Mouse (Mus musculus): Measurements from ENCODE around the gene Zcchc18.

GRCm38 (mm10) chrX:136992978-136993547 is at the start of gene Zcchc18:
- TF ChIP-seq NANOG (IDR thresholded peaks at IDR 0.05; ENCODE audit: borderline replicate concordance, low read length) = no peak
- TF ChIP-seq CTCF (conservative IDR thresholded peaks at IDR 0.05; ENCODE audit: low read length) = no peak

Measured in E14TG2a.4 (cell line).